Mouse (Mus musculus) adrenal gland, adult (tissue): ENCODE data around the gene Ube2v1.
A peak's percentile ranks its signal among the peaks of the same experiment; 100 is the strongest.
"Not testable (repeated sequence)": the region's sequence is repeated elsewhere in the genome, so short reads cannot be mapped to it uniquely, and the experiment has no call there.

Experiments
- DNase-seq, 2 experiments: peaks; one replicate each; pipeline ENCODE4 v3.0.0; 2022 to 2023; ENCODE audit warnings: low spot score in 1 of 2; ENCODE audit not compliant: inconsistent age in 2 of 2

The Ube2v1 gene

DNA sequence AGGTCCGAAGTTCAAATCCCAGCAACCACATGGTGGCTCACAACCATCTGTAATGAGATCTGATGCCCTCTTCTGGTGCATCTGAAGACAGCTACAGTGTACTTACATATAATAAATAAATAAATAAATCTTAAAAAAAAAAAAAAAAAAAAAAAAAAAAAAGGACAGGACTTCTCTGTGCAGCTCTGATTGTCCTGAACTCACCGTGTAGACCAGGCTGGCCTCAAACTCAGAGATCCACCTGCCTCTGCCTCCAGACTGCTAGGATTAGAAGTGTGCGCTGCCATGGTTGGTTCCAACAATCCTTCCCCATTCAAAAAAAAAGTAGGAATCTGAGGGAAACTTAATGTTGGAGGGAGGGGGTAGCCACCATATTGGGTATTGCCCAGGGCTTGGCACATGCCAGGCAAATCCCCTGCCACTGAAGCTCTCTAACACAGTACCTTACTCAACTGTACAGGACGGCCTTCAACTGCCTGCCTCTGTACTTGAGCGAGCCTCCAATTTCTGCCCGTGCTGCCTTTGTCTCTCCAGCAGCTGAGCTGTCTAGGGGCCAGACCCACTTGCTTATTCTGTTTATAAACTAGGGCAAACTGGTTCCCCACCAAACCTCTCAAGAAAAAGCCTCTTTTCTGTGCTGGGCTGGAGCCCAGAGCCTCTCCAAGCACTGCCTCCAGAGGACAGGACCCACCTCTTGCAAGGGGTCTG is 7.4 kb downstream of the Ube2v1 start:
- DNase-seq = no peak

DNA sequence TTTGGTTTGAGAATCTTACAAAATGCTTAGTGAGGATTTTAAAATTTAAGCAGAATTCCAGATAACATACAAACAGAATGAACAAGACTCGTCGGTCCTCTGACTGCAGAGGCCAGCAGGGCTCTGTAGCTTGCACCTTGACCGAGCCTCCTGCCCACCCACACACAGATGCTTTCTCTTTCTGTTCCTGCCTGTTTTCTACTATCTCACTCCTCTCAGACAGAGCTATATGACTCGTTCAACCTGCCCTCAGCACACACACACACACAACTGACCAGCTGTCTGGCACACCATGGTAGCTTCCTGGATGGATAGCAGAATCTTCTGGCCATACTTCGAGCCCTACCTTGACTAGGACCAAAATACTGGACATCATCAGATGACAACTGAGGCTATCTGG is 8.9 kb downstream of the Ube2v1 start:
- no peak for DNase-seq

DNA sequence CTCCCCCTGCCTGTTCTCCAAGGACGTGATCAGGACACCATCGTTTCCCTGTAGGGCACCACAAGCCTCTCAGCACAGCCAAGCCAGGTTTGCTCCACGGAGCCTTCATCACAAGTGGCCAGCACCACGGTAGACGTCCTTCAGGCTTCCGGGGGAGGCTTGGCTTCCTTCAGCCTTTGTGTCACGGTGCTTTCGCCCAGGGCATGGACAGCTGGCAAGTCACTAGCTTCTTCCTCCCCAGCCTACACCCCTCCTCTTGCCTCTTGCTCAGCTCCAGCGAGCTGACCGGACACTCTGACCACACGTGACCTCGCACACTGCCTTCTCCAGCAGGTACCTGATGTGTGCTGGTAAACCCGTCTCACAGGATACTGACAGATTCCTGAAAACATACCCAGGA is 9.5 kb downstream of the Ube2v1 start:
- peak in 1 of 2 experiments; percentile 45 for DNase-seq

DNA sequence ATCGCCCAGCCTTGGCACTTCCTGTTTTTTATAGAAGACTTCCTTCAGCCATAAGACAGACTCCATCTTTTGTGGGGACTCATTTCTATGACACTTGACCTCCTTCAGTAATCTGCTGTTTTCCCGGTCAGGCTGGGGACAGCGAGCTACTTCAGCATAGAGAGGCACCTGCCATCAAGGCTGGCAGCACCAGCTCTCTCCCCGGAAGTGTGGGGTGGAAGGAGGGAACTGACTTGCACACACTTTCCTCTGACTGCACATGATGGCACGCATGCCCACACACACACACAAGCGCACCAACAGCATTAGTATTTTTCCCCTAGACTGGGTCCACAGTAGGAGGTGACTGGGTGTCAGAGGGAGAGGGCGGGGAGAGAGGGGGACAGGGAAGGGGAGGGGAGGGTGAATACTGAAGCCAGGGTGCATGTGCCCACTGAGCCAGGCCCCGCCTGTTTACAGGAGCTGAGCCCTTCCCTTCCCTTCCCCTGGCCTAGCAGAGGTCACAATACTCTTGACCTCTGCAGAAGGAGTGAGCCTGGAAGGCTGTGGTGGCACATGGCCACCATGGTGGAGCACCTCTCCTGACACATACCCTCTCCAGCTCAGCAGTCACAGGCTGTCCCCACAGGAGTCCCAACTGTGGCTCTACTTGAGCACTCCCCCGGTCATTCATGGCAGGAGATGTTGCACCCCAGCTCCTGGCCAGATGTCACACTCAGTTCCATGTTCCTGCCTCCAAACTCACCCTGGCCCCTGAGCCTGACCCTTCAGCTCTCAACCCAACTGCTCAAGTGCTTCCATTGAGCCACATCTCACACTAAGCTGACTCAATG is 10.4 kb downstream of the Ube2v1 start:
- no peak for DNase-seq

DNA sequence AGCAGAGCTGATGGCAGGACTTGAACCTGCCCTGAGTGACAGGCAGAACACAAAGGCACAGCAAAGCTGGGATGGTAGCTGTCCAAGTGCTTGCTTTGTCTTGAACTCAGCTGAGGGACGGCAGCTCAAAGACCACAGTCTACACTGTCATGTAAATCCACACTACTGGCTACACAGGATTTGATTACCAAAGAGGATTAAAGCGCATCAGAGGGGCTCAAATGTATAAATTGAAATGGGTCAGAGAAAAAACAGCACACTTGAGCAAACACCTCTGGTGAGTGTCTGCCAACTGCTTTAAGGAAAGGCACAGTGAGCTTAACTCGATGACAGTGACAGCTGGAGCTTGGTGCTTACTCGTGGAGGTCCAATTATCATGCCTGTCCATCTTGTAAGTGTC is 14.4 kb downstream of the Ube2v1 start:
- no peak for DNase-seq

DNA sequence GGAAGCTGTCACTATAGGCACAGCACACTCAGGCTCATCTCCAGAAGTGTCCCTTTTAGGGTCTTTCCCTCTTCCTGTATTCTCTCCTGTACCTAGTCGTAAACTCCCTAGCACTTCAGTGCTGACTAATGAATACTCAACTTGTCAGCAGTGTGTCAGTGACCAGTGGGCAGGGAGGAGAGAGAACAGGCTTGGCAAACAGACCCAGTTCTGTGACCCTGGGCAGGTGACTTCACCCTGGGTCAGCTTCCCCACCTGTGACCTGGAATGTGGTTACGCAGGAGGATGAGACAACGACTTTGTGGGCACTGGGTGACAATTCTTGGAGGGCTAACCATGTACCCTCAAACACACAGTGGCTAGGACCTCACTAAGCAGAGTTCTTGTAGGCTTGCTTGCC is 14.9 kb downstream of the Ube2v1 start:
- no peak for DNase-seq

DNA sequence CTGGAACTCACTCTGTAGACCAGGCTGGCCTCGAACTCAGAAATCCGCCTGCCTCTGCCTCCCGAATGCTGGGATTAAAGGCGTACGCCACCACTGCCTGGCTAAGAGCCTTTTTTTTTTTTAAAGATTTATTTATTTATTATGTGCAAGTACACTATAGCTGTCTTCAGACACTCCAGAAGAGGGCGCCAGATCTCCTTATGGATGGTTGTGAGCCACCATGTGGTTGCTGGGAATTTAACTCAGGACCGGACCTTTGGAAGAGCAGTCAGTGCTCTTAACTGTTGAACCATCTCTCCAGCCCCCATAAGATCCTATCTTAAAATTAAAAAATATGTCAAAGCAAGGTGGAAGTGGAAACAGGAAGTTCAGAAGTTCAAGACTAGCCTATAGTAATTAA is 18.6 kb downstream of the Ube2v1 start:
- not testable (repeated sequence) for DNase-seq

DNA sequence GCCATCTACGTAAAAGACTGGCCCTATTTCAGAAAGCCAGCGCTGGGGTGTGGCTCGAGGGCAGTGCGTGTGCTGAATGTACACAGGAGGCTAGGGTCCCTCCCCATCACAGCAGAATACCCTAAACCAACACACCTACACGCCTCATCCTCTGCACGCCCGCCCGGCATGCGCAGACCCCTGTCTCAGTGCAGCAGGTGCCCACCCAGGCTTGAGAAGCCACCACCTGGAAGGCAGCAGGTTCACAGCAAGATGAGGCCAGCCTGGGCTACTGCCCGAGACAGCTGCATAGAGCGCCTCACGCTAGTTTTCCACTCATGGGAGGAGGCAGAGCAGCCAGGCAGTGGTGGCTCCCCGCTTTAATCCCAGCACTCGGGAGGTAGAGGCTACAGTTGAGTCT is 19.8 kb downstream of the Ube2v1 start:
- no peak for DNase-seq

DNA sequence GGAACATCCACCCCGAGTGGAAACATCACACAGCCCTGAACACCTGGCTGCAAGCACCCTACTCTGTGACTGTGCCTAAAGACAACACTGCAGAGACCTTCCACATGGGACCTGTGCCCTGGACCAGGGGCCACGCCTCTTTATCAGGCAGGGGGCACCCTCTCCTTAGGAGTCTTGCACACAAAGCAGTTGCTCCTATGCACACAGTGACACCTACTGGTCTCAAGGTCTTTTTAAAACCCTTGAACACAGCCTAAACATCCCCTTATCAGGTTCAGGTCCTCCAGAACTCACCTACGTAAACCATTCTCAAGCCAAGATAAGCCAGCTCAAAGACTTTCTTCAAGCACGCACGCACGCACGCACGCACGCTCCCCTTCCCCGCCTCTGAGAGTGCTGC is 20.6 kb downstream of the Ube2v1 start:
- DNase-seq = no peak

DNA sequence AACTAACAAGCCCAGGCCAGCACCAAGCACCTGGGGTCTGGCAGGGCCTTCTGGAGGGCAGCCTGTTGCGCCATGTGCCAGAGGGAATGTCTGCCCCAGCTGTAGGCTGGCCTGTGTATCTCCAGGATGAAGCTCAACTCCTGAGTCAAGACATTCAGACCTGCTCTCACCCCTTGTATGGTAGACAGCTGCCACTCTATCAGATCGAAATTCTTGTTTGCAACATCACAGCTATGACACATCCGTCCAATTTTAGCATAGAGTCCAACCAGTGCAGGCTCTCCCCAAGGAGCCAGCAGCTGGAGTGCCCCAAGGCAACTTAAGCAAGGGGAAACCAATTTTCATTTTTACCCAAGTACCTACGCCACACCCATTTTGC is 25.2 kb downstream of the Ube2v1 start:
- no peak for DNase-seq

DNA sequence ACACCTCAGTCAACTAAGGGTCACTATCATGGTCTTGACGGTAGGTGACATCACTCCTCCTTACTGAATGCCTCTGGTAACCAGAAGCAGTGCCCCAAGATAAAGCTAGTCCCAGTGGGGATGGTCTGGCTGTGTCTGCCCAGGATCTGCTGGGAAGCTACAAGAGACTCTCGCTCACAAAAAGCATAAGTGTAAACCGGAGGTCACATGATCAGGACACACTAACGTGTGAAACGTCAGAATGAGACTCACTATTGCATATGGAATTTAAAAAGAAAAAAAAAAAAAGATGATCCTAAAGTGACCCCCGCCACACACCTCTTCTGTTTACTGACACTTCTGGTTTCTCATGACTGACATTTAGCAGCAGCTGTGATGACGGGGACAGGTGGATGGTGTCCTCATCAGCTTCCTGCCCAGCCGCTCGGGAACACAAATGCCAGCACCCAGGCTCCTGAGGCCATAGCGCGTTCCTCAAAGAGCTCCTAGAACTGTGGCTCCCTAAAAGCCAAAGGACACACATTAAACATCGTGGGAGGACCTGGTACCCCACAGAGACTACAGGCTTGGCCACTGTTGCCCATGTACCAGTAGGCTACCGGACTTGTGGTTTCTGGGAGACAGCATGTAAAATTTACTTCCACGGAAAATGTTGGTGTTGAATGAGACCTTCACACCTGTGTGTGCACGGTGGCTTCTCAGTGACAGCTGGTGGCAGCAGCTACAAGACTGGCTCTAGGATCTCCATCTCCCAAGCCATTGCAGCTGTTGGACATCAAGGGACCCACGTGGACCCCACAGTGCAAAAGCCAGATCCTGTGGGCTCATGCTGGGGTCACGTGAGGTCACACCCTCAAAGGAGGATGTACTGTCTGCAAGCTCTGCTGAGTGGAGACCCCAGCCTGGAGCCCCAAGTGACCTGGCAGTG is 25.8 kb downstream of the Ube2v1 start:
- DNase-seq = no peak

DNA sequence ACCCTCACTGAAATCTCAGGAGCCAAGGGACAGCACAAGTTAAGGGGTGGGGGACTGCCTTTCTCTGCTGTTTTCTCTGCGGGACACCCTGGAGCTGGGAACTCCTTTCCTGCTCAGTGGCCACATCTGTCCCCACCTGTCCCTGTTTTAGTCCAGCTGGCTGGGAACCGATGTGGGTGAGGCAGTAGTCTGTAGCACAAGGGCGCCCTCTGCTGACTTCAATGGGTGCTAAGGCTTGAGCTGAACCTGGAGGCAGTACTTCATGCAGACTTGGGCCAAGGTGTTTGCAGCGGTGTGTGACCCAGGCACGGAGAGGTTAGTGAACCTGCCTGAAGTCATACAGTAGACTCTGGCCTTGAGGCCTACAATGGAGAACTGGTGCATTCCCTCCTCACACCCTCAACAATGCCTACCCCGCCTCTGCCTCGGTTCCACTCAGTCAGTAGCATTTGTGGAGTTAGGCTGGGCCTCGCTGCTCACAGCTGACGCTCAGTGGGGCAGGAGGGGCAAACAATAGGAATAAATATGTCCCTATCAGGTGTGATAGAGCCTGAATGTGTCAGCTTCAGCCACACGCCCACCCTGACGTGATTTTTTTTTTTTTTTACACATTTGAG is 26.6 kb downstream of the Ube2v1 start:
- peak; percentile 87 to 96 for DNase-seq

DNA sequence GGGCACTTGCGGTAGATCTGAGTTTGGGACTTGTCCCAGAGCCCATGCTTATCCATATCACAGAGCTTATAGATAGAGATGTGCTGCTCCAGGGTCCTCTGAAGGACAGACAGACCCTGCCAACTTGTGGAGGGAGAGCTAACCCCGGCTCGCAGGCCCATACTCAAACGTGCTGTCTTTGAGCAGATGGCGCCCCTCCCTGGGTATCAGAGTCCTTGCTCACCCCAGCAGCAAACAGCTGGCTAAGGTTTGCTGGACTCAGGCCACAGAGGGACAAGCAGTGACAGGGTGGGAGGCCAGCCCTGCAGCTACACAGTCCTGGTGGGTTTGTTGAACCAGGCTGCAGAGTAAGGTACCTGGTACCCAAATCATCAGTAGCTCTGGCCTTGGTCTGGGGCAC is 28.9 kb downstream of the Ube2v1 start:
- DNase-seq = peak in 1 of 2 experiments; percentile 53

DNA sequence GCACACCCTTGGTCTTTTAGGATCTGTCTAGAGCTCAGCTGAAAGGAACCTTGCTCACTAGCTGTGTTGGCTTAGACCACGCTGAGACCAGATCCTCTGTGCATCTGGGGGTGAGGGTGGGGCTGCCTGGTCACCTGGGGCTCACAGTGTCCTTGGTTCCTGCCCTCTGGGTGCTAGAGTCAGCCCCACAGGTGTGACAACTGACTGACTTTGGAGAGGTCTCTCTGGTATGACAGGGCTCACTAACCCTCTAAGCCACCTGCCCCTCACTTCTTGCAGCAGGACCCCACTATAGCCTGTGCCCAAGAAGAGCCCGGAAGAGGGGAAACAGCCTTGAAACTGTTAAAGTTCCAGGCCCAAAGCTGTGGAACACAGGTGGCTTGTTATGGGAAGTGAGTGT is 29.5 kb downstream of the Ube2v1 start:
- no peak for DNase-seq

DNA sequence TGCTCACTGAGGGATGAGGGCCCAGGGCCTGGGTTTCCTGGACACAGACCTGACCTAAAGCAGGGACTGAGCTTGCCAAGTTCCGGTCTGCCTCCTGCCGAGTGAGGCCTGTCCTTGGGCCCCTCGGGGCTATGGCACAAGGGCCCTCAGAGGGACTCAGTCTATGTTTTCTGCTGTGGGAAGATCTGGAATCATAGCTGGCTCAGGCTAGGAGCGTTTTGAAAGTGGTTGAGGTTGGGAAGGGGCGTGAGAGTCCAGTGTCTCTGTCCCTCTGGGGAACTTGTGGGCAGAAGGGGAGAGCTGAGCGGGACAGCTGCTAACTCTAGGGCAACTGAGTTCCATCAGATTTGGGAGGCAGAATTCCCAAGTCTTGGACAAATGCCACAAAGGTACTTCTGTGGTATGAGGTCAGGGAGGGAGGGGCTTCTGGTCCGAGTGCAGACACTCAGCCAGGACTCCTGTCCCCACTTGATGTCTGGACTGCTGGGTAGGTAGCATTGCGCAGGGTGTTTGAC is 31.4 kb downstream of the Ube2v1 start:
- DNase-seq = no peak

DNA sequence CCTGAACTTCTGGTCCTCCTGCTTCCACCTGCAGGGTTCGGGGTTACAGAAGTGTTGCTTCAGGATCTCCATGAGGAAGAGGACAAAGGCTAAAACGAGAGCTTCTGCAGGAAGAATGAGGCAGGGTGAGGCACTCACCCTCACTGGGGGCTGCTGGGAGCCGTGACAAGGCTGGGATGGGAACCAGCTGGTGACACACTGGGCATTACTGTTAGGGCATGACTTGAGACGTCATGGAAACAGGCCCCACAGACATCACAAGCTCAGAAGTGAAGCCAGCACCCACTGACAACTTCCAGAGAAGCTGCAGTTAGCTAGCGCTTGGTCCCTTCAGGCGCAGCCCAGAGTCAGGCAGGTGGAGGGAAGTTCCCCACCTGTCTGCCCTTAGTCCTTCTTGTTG is 32.0 kb downstream of the Ube2v1 start:
- no peak for DNase-seq

DNA sequence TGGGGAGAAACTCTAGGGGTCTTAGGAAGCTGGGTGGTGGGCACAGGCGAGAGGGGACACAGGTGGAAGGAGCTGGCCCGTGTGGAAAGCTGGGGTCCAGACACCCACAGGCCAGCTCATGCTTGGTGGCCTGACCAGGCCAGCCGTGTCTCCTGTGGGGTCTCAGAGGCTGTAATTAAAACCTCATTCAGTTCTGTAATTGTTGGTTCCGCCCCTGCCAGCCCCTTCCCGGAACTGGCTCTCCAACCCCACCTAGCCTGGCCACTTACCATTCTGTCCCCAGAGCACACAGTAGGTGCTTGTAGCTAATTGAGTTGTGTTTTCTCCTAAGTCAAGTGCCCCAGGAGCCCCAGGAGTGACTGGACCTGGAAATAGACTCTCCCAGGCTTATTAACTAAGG is 32.7 kb downstream of the Ube2v1 start:
- DNase-seq = no peak

DNA sequence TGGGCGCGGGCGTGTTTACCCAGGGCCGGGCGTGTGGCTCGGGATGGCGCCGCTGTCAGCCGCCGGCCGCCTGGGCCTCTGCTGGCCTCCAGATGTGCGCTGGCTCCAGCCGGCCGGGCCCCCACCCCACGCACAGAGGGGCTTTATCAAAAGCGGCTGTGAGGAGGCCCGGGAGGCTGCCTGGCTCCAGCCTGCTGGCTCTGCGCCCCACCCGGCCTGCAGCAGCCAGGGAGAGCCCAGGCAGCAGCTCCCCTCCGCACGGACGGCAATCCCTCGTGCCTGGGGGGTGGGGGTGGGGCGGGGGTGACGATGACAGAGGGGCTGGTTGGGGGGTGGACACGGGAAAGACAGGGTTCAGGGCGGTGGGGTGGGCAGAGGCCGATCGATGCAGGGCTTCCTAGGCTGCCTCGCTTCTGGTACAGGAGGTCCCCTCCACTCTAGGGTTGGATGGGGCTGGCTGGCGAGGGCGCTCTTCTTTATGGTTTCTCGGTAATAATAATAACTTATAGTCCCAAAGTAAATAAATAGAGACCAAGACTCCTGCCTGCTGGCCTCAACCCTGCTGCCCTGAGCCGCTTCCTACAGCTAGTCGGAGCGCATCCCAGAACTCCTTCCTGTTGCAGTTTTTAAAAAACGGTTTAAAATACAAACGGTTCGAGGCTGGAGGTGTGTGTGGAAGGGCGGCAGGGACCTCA is 34.3 kb downstream of the Ube2v1 start:
- DNase-seq = no peak

DNA sequence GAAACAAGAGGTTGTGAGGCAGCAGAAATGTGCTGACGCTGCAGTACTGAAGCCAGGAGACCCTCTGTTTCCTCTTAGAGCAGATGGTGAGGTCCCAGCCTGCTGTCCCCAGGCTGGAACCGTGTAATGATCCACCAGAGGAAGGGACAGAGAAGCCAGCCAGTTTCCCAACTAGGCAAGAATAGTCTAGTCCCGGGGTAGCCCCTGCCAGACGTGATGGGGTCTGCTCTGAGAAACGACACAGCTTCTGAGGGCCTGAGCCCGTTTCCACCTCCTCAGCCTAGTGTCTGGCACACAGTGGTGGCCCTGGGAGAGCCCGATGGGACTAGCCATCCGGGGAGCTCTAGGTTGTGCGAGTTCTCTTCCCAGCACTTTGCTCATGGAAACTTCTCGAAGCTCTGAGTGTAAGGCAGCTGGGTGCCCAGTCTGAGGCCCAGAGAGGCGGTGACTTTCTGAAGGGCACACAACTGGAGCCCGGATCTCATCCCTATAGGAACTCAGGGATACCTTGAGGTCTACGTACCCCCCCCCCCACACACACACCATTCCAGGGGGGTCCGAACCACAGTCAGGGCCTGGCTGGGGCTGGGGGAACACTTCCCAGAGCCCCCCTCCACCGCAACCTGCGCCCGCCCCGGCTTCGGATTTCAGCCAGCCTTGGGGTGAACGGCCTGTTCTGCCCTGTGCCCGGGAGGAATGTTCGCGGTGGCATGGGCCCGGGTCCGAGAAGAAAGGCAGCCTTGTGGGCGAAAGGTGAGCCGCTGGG is 35.0 kb downstream of the Ube2v1 start:
- DNase-seq = no peak

DNA sequence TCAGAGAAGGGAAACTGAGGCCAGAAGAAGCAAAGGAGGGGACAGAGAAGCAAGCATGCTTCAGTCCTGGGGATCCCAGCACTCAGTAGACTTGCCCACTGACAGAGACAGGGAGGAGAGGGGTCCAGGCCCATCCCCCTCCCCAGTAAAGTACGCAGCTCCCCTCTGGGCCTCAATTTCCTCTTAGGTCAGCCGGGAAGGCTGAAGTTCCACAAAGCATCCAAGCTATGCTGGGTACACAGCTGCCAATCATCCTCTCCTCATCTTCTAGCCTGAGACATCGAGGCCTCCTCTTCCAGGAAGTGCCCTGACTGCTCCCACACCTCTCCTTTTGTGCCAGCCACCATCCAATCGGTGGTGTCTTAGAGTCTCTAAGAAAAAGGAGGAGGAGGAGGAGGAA is 35.6 kb downstream of the Ube2v1 start:
- no peak for DNase-seq
